Mouse (Mus musculus) regulatory T cell (primary cell): ENCODE measurements around the gene Amy2a1.

Source experiments
- in situ Hi-C: fragments of 300-600 bp; cut with MboI, MseI; formaldehyde crosslinking; loops from one replicate; pipeline ENCODE4 v1.15.1; 2025; ENCODE audit warnings: high pct_unique_total_duplicates

Amy2a1 gene

GRCm38 (mm10) chr3:113532328-113532727 lies at the start of gene Amy2a1:
TSS of gene Amy2a1 (minus strand) at chr3:113532428.
- in situ Hi-C loops: loop anchor here (10.0 to 25.0 kb wide), 4 partner anchors 220 to 1220 kb away; partner anchors contain the start of genes Amy2a3 and Amy2a5

- in situ Hi-C loops: loop anchor here (25.0 kb wide), 1 partner anchor 1587 kb away; no protein-coding TSS in a partner anchor
Observed at GRCm38 (mm10) chr3:113574578-113574977, 42.4 kb upstream of the Amy2a1 start.

GRCm38 (mm10) chr3:113574138-113574537 lies 41.9 kb upstream of the Amy2a1 start:
- in situ Hi-C loops: loop anchor here (25.0 kb wide), 1 partner anchor 1587 kb away; no protein-coding TSS in a partner anchor

- in situ Hi-C loops: loop anchor here (25.0 kb wide), 1 partner anchor 1585 kb away; no protein-coding TSS in a partner anchor
Observed at GRCm38 (mm10) chr3:113572158-113572557, 39.9 kb upstream of the Amy2a1 start.

GRCm38 (mm10) chr3:113539692-113540091 lies 7.5 kb upstream of the Amy2a1 start:
- in situ Hi-C loops: loop anchor here (10.0 to 25.0 kb wide), 4 partner anchors 227 to 1227 kb away; partner anchors contain the start of genes Amy2a3 and Amy2a5
